Mouse (Mus musculus) kidney, embryonic 15.5 days (tissue): ENCODE measurements around the gene Prpsap2. TPM values are rescaled to one million over a fixed set of nuclear protein-coding genes. Genes with fewer than 3 reads are reported as not detected.
A peak's percentile ranks its signal among the peaks of the same experiment; 100 is the strongest.

Experiments used
- ATAC-seq: fragments of 200-750 bp; cut with Nextera tagmentation; replicated peaks from 2 replicates; pipeline ENCODE4 v1.8.0; 2017; ENCODE audit warnings: moderate TSS enrichment; ENCODE audit not compliant: low FRiP score
- H3K27ac ChIP-seq: fragments of 300-500 bp; sonication (generic); 2 replicates; pipeline ENCODE4 v1.5.1; 2015; ENCODE audit warnings: mild to moderate bottlenecking, inconsistent platforms
- H3K27me3 ChIP-seq: fragments of 300-500 bp; sonication (generic); 2 replicates; pipeline ENCODE4 v1.6.1; 2015; ENCODE audit warnings: inconsistent platforms
- H3K36me3 ChIP-seq: fragments of 300-500 bp; sonication (generic); 2 replicates; pipeline ENCODE4 v1.6.1; 2015; ENCODE audit warnings: inconsistent platforms
- H3K4me1 ChIP-seq: fragments of 300-500 bp; sonication (generic); 2 replicates; pipeline ENCODE4 v1.6.1; 2015; ENCODE audit warnings: inconsistent platforms
- H3K4me2 ChIP-seq: fragments of 300-500 bp; sonication (generic); 2 replicates; pipeline ENCODE4 v1.6.1; 2015; ENCODE audit warnings: moderate library complexity, mild to moderate bottlenecking, inconsistent platforms
- H3K4me3 ChIP-seq: fragments of 300-500 bp; sonication (generic); replicated peaks from 2 replicates; pipeline ENCODE4 v1.5.1; 2015; ENCODE audit warnings: mild to moderate bottlenecking, inconsistent platforms
- H3K9ac ChIP-seq: fragments of 300-500 bp; sonication (generic); 2 replicates; pipeline ENCODE4 v1.6.1; 2015; ENCODE audit warnings: mild to moderate bottlenecking, inconsistent platforms
- H3K9me3 ChIP-seq: fragments of 300-500 bp; sonication (generic); replicated peaks from 2 replicates; pipeline ENCODE4 v1.6.1; 2016; ENCODE audit warnings: inconsistent platforms
- WGBS: fragments of 180-500 bp; shearing (Covaris S2); methylation state at CpG from one replicate; pipeline ENCODE4 v1.1.7; 2015; ENCODE audit warnings: mixed read lengths; 5-methylcytosine and 5-hydroxymethylcytosine counted together
- polyA plus RNA-seq: library from polyadenylated mRNA; unstranded; fragments of >200 nt; fragmentation: Nextera tagmentation; extraction: Ambion mirVana; gene quantifications from 2 replicates; pipeline ENCODE4 v1.2.1, GENCODE M21; 2015

The Prpsap2 gene
- polyA plus RNA-seq, 1 experiment from 2014 or later, result 33.6 TPM

DNA sequence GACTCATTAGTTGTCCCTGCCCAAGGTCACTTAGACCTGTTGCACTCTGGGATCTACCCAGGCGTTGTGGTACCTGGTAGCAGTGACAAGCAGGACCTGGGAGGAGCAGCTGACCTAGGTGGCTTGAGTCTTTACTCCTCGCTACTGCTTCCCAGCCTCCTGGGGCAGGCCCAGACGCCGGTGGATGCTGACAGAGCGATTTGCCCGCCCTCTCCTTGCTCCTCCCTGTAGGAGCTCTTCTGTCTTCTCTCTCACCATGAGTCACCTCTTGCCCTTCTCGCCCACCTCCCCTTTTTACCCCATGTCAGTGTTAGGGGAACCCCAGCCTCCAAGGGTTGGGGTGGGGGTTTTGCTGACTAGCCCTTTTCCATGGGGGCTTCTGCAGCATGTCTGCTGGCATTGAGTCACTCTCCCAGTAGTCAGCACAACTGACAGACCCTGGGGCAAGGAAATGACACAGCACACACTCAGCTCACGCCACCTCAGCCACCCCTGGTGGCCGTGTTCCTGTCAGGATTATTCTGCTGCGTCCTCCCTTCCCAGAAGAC lies 74.9 kb downstream of the Prpsap2 start:
- Histone ChIP-seq H3K36me3 (no peaks in the 10 kb centered on the region), H3K9ac (no peak overlapping the region), H3K27me3 (peaks cover 39% of the 10 kb centered on the region), H3K27ac (no peak overlapping the region), H3K4me3 (no peak overlapping the region), H3K9me3 (no peaks in the 10 kb centered on the region), H3K4me2 (no peak overlapping the region), H3K4me1 (peaks cover 23% of the 10 kb centered on the region)
- 59% methylated on average over 10 of the region's 10 CpGs for WGBS
- no peak for ATAC-seq

DNA sequence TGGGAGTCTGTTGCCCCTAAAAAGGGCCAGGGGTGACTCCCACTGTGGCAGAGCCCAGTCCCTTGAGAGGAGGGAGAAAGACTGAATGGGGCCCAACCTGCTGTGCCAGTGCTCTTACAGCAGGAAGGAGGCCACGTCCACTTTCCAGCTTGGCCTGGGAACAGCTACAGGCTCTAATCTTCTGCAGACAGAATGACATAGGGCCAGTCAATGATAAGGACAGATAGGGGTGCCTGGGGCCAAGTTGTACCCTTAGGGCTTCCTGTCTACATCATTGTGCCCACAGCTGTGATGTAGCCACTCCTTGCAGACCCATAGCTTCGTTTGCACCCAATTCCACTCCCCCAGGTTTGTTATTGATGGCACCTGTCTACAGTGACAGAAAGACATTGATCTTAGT lies 75.7 kb downstream of the Prpsap2 start:
- Histone ChIP-seq H3K4me1 (peaks cover 23% of the 10 kb centered on the region), H3K4me3 (no peak overlapping the region), H3K27me3 (peaks cover 39% of the 10 kb centered on the region), H3K9me3 (no peaks in the 10 kb centered on the region), H3K27ac (no peak overlapping the region), H3K9ac (no peak overlapping the region), H3K36me3 (no peaks in the 10 kb centered on the region), H3K4me2 (no peak overlapping the region)
- no peak for ATAC-seq
- WGBS, result 51% methylated on average over 2 of the region's 2 CpGs

DNA sequence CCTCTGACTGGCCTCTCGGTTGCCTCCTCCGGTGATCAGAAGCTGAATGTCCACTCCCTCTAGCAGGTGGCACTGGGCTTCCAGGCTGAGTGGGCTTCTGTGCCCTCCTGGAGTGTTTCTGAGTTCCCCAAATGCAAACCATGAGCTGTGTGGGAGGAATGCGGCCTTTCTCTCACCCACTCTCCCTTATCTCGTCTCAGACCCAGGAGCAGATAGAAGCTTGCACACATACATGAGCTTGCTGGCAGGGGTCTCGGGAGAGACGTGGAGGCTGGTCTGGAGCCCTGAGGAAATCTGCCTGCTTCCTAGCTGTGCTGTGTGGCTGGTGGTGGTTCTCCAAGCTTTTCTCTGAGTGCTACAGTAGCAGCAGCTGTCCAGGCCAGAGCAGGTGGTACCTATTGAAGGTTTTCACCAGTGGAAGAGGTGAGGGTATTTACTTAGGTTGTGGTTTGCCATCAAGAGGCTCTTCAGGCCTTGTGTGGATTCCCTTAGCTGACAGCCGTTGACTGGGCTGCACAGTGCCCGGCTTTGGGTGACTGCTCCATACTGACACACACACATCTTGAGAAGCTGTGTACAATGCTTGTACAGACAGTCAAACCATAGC lies 76.7 kb downstream of the Prpsap2 start:
- no peak overlapping the region for H3K9ac ChIP-seq
- no peak for ATAC-seq
- WGBS, result 62% methylated on average over 8 of the region's 8 CpGs
- H3K4me3 ChIP-seq, result peak overlapping the region; percentile 52
- H3K27me3 ChIP-seq, result peaks cover 39% of the 10 kb centered on the region
- H3K4me1 ChIP-seq, result peaks cover 23% of the 10 kb centered on the region
- no peaks in the 10 kb centered on the region for H3K36me3 ChIP-seq
- no peaks in the 10 kb centered on the region for H3K9me3 ChIP-seq
- peak overlapping the region; percentile 77 for H3K4me2 ChIP-seq
- H3K27ac ChIP-seq, result no peak overlapping the region

DNA sequence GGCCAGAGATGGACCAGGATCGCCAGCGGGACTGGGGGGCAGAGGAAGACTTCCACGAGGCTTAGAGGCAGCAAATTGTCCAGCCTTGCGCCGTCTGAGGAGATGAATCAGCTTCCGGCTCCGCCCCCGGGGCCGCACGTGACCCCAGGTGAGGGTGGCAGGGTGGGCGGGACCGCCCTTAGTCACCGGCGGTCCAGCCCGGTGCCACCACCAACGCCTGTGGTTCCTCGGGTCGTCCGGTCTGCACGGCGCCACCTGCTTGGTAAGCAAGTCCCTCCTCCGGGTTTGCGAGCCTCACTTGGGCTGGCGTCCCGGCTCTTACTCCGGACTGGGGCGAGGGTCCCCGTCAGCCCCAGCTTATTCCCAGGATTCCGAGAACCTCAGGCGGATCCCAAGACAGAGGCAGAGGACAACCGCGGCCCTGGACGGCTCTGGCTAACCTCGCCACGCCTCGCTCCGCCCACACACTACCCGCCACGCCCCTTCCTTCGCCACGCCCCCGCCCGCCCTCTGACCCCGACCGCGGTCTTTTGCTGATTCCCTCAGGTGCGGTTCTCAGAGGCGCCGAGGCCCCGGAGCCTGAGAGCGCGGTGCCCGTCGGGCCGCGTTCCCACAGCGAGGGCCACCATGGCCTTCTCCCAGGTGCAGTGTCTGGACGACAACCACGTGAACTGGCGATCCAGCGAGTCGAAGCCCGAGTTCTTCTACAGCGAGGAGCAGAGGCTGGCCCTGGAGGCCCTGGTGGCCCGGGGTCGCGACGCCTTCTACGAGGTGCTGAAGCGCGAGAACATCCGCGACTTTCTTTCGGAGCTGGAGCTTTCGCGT lies 77.8 kb downstream of the Prpsap2 start, which contains the start of gene Fam83g:
Gene Fam83g (plus strand): TSS at position 185 of the 825 bp plus-strand sequence.
- Histone ChIP-seq H3K4me3 (peak within 1 kb of the TSS; percentile 52), H3K27me3 (peaks cover 39% of the 10 kb centered on the region), H3K36me3 (no peaks in the 10 kb centered on the region), H3K9me3 (no peaks in the 10 kb centered on the region), H3K4me2 (peak within 1 kb of the TSS; percentile 77), H3K27ac (no peak within 1 kb of the TSS), H3K4me1 (peaks cover 23% of the 10 kb centered on the region), H3K9ac (peak within 1 kb of the TSS; percentile 8)
- ATAC-seq, result peak; percentile 82
- 1% methylated on average over 76 of the region's 76 CpGs for WGBS

Other genes starting within 250 kb of the Prpsap2 start
- 22.1 and 25.5 TPM in 2 replicates for gene Epn2, start 182.4 kb downstream of the Prpsap2 start, polyA plus RNA-seq
- 12.9 and 13.0 TPM in 2 replicates for gene Grap, start 108.8 kb downstream of the Prpsap2 start, polyA plus RNA-seq
- 2.2 and 2.8 TPM in 2 replicates for gene Fam83g, start 78.0 kb downstream of the Prpsap2 start, polyA plus RNA-seq
- gene Slc5a10, start 41.3 kb downstream of the Prpsap2 start, polyA plus RNA-seq, result 0.45 TPM in 2 replicates
- gene Ulk2, start 93.0 kb upstream of the Prpsap2 start, polyA plus RNA-seq, result 10.6 and 12.4 TPM in 2 replicates
- 19.1 and 19.2 TPM in 2 replicates for gene Akap10, start 168.2 kb upstream of the Prpsap2 start, polyA plus RNA-seq
- gene Specc1, start 194.7 kb upstream of the Prpsap2 start, polyA plus RNA-seq, result 9.9 and 10.6 TPM in 2 replicates